Mouse (Mus musculus) heart, postnatal 0 days (tissue): Measurements from ENCODE around the gene Mrpl42.

ENCODE experiments used
- CTCF ChIP-seq: IDR thresholded peaks from 2 replicates; pipeline ENCODE4 v1.5.1; 2016; ENCODE audit warnings: antibody characterized with exemption, control low read depth, low read depth
- EP300 ChIP-seq: IDR thresholded peaks from 2 replicates; pipeline ENCODE4 v1.6.1; 2016; ENCODE audit warnings: antibody characterized with exemption, low read depth

DNA sequence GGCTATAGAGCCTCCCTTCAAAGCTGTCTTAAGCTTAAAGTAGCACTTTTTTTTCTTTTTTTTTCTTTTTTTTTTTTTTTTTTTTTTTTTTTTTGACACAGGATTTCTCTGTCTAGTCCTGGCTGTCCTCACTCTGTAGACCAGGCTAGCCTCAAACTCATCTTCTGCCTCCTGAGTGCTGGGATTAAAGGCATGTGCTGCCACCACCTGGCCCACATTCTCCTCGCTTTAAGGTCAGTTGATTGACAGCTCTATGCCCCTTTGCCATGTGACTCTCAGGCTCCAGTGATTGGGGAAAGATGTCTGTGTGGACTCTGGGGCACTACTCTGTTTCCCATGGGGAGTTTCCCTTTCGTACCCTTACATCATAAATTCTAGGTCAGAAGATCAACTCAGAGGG is 61.2 kb downstream of the Mrpl42 start:
- TF ChIP-seq CTCF = no peak
- no peak for TF ChIP-seq EP300
